ENCODE assay signal across 8 mouse cellular contexts in the genomic region with DNA sequence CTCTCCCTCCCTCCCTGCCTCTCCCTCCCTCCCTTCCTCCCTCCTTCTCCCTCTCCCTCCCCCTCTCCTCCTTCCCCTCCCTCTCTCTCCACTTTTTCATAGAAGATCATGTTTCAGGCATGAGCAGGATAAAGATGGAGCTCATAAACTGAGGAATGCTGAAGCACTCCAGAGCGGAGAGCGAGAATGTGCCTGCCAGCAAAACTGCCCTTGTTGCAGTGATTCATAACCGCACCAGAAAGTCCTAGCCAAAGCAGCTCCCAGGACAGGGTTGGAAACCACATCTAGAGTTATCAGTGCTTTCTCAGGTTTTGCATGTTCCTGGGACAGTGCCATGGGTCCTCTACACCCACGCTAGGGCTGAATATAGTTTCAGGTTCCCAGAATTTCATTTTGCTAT.
DNase-seq lines count a peak whose midpoint lies in the region; ATAC-seq and TF ChIP-seq lines count a peak whose summit lies in the region.

No protein-coding gene starts in this region.

- H3K4me3 ChIP-seq in embryonic facial prominence, embryonic 15.5 days (replicated peaks), result no peak overlapping the region
- no peak overlapping the region for H3K4me3 ChIP-seq in left cerebral cortex, adult 2 months

- H3K36me3 ChIP-seq in embryonic facial prominence, embryonic 15.5 days, result no peaks in the 10 kb centered on the region

- H3K4me2 ChIP-seq in embryonic facial prominence, embryonic 15.5 days (replicated peaks), result no peak overlapping the region; the same call in 1 of the 2 replicates

- 0 out of 2 replicates have a peak overlapping the region, but pooled peaks have one; percentile 34 for H3K27ac ChIP-seq in embryonic facial prominence, embryonic 15.5 days (replicated peaks)
- H3K27ac ChIP-seq in left cerebral cortex, adult 2 months, result no peak overlapping the region

- TF ChIP-seq CTCF in left cerebral cortex, adult 2 months (IDR thresholded peaks at IDR 0.05), result no peak

- no peak overlapping the region for H3K9ac ChIP-seq in embryonic facial prominence, embryonic 15.5 days

- H3K9me3 ChIP-seq in embryonic facial prominence, embryonic 15.5 days (replicated peaks), result no peaks in the 10 kb centered on the region

- intact Hi-C loops in heart, postnatal 36 days (cut with DNase I), result no loop called here
- intact Hi-C loops in left cerebral cortex, adult 2 months (cut with DNase I), result no loop called here

- WGBS in embryonic facial prominence, embryonic 15.5 days, result 24% methylated on average over 4 of the region's 4 CpGs

- H3K4me1 ChIP-seq in embryonic facial prominence, embryonic 15.5 days, result peaks cover 2% of the 10 kb centered on the region; the same call in 1 of the 2 replicates

- peak; percentile 85 for ATAC-seq in embryonic facial prominence, embryonic 15.5 days (ENCODE audit: insufficient number of reproducible peaks, low FRiP score, low TSS enrichment, low read depth)

- H3K27me3 ChIP-seq in embryonic facial prominence, embryonic 15.5 days, result no peaks in the 10 kb centered on the region

- DNase-seq in kidney, adult 11 months, result peak; percentile 3
- DNase-seq in kidney, adult 18-20 months, result no peak
- peak; percentile 14 to 24 for DNase-seq in heart, postnatal 36 days
- DNase-seq in skeletal muscle tissue, adult 2 months (ENCODE audit: low read depth, low spot score), result peak; percentile 76
- DNase-seq in thymus, postnatal 14 days, result no peak
- no peak for DNase-seq in frontal cortex, postnatal 14 days (ENCODE audit: low spot score in 2 of 2)
- no peak for DNase-seq in left cerebral cortex, adult 2 months (ENCODE audit: extremely low spot score in 1 of 2, low spot score in 2 of 2)

Comparison
In these comparisons a context has a peak if more than half of its experiments do, and no peak if none do; other contexts are left out.
1. DNase-seq: peak in kidney, adult 11 months (single experiment), heart, postnatal 36 days (2 of 2) and skeletal muscle tissue, adult 2 months (single experiment); none in kidney, adult 18-20 months (single experiment), thymus, postnatal 14 days (single experiment), frontal cortex, postnatal 14 days (0 of 2) and left cerebral cortex, adult 2 months (0 of 2).